9 mouse cellular contexts compared by ENCODE assay signal in genomic region chr11:80299513-80300235, GRCm38 (mm10). TPM values are rescaled to one million over a fixed set of nuclear protein-coding genes. Genes with fewer than 3 reads are reported as not detected.
A peak's percentile ranks its signal among the peaks of the same experiment; 100 is the strongest.
DNase-seq lines count a peak whose midpoint lies in the region; ATAC-seq and TF ChIP-seq lines count a peak whose summit lies in the region.
"Had no signal": no experiment of that assay in that cellular context is flagged by ENCODE, and none has a peak within 500 bp of the region (broad histone marks: within the 10 kb centered on the region; RNA-seq: fewer than 3 reads in every experiment).

No protein-coding gene starts in this region.

- H3K27ac ChIP-seq in kidney, postnatal 0 days = no peak overlapping the region
- no peak overlapping the region for H3K27ac ChIP-seq in embryonic facial prominence, embryonic 12.5 days
- H3K27ac ChIP-seq in hindbrain, embryonic 16.5 days (ENCODE audit: low read depth, low read length) = no peak overlapping the region
- no peak overlapping the region for H3K27ac ChIP-seq in midbrain, embryonic 16.5 days (ENCODE audit: low read length)

- no peak for TF ChIP-seq CTCF in kidney, postnatal 0 days (IDR thresholded peaks at IDR 0.05; ENCODE audit: low read depth)

- H3K4me3 ChIP-seq in kidney, postnatal 0 days (replicated peaks; ENCODE audit: low read depth, low read length) = peak overlapping the region; percentile 71; the same call in 1 of the 2 replicates
- H3K4me3 ChIP-seq in embryonic facial prominence, embryonic 12.5 days = peak overlapping the region; percentile 69
- no peak overlapping the region; the same call in 1 of the 2 replicates for H3K4me3 ChIP-seq in hindbrain, embryonic 16.5 days (ENCODE audit: low read length)
- H3K4me3 ChIP-seq in midbrain, embryonic 16.5 days (ENCODE audit: low read depth, low read length) = no peak overlapping the region

- H3K36me3 ChIP-seq in kidney, postnatal 0 days (ENCODE audit: insufficient read depth, low read length) = no peaks in the 10 kb centered on the region
- H3K36me3 ChIP-seq in embryonic facial prominence, embryonic 12.5 days = no peaks in the 10 kb centered on the region
- no peaks in the 10 kb centered on the region for H3K36me3 ChIP-seq in hindbrain, embryonic 16.5 days (ENCODE audit: control insufficient read depth, insufficient read depth, low read length)
- no peaks in the 10 kb centered on the region for H3K36me3 ChIP-seq in midbrain, embryonic 16.5 days (ENCODE audit: control insufficient read depth, insufficient read depth, low read length)

- no peaks in the 10 kb centered on the region for H3K9me3 ChIP-seq in kidney, postnatal 0 days (replicated peaks; ENCODE audit: low read length)
- no peaks in the 10 kb centered on the region for H3K9me3 ChIP-seq in embryonic facial prominence, embryonic 12.5 days
- H3K9me3 ChIP-seq in hindbrain, embryonic 16.5 days (ENCODE audit: control insufficient read depth, low read length) = peaks cover 2% of the 10 kb centered on the region; the same call in 1 of the 2 replicates
- no peaks in the 10 kb centered on the region for H3K9me3 ChIP-seq in midbrain, embryonic 16.5 days (replicated peaks; ENCODE audit: control insufficient read depth, low read length, poor library complexity, severe bottlenecking)

- WGBS in kidney, postnatal 0 days = 7% methylated on average over 11 of the region's 12 CpGs
- WGBS in embryonic facial prominence, embryonic 12.5 days = 9% methylated on average over 12 of the region's 12 CpGs
- 7% methylated on average over 12 of the region's 12 CpGs for WGBS in hindbrain, embryonic 16.5 days
- 7% methylated on average over 12 of the region's 12 CpGs for WGBS in midbrain, embryonic 16.5 days

- peak overlapping the region; percentile 93 for H3K4me2 ChIP-seq in kidney, postnatal 0 days (ENCODE audit: low read length)
- peak overlapping the region; percentile 99 for H3K4me2 ChIP-seq in embryonic facial prominence, embryonic 12.5 days (replicated peaks)
- peak overlapping the region; percentile 100 for H3K4me2 ChIP-seq in hindbrain, embryonic 16.5 days (ENCODE audit: low read length)
- peak overlapping the region; percentile 100 for H3K4me2 ChIP-seq in midbrain, embryonic 16.5 days (ENCODE audit: low read length)

- ATAC-seq in kidney, postnatal 0 days (replicated peaks; ENCODE audit: low FRiP score, low read depth) = no peak
- no peak for ATAC-seq in embryonic facial prominence, embryonic 12.5 days (ENCODE audit: insufficient number of reproducible peaks, insufficient read depth, low FRiP score, low TSS enrichment)
- no peak for ATAC-seq in hindbrain, embryonic 16.5 days
- no peak for ATAC-seq in midbrain, embryonic 16.5 days

- peaks cover 13% of the 10 kb centered on the region; the same call in 1 of the 2 replicates for H3K27me3 ChIP-seq in kidney, postnatal 0 days (ENCODE audit: insufficient read depth, low read length)
- peaks cover 74% of the 10 kb centered on the region for H3K27me3 ChIP-seq in embryonic facial prominence, embryonic 12.5 days
- no peaks in the 10 kb centered on the region for H3K27me3 ChIP-seq in hindbrain, embryonic 16.5 days (replicated peaks; ENCODE audit: control insufficient read depth, insufficient read depth, low read length)
- no peaks in the 10 kb centered on the region; the same call in 1 of the 2 replicates for H3K27me3 ChIP-seq in midbrain, embryonic 16.5 days (ENCODE audit: control insufficient read depth, insufficient read depth, low read depth, low read length)

- H3K9ac ChIP-seq in kidney, postnatal 0 days (ENCODE audit: low read depth, low read length) = no peak overlapping the region
- H3K9ac ChIP-seq in embryonic facial prominence, embryonic 12.5 days = no peak overlapping the region
- no peak overlapping the region for H3K9ac ChIP-seq in hindbrain, embryonic 16.5 days (ENCODE audit: low read depth, low read length)
- H3K9ac ChIP-seq in midbrain, embryonic 16.5 days (ENCODE audit: low read depth, low read length) = no peak overlapping the region

- peak; percentile 54 for DNase-seq in kidney, postnatal 0 days (ENCODE audit: low spot score)
- DNase-seq in kidney, postnatal 25 days = no peak
- DNase-seq in Muller cell, postnatal 12 days (ENCODE audit: inconsistent ontology term) = no peak
- DNase-seq in right cerebral cortex, postnatal 10 days (ENCODE audit: low spot score in 2 of 2) = no peak
- DNase-seq in cerebellum, postnatal 36 days = no peak
- DNase-seq: cerebellum, adult 8-10 months had no signal

- H3K4me1 ChIP-seq in kidney, postnatal 0 days (replicated peaks; ENCODE audit: insufficient read depth, low read length) = peaks cover 13% of the 10 kb centered on the region; the same call in 1 of the 2 replicates
- H3K4me1 ChIP-seq in embryonic facial prominence, embryonic 12.5 days = peaks cover 27% of the 10 kb centered on the region
- H3K4me1 ChIP-seq in hindbrain, embryonic 16.5 days (ENCODE audit: control insufficient read depth, insufficient read depth, low read depth, low read length) = peaks cover 37% of the 10 kb centered on the region
- peaks cover 22% of the 10 kb centered on the region for H3K4me1 ChIP-seq in midbrain, embryonic 16.5 days (ENCODE audit: control insufficient read depth, insufficient read depth, low read length)

RNA-seq across cellular contexts. Expression of gene Rhbdl3, which starts 1.0 kb away (rescaled TPM):
- polyA plus RNA-seq in kidney, postnatal 0 days (2015; fragmentation: Nextera tagmentation; extraction: Ambion mirVana) = 1.5 and 2.1 TPM in 2 replicates
- 6.4 and 7.0 TPM in 2 replicates for polyA plus RNA-seq in embryonic facial prominence, embryonic 12.5 days (2016; fragmentation: Nextera tagmentation; extraction: Ambion mirVana)
- 4.2 and 4.7 TPM in 2 replicates for polyA plus RNA-seq in hindbrain, embryonic 16.5 days (2015; fragmentation: Nextera tagmentation; extraction: Ambion mirVana)
- polyA plus RNA-seq in midbrain, embryonic 16.5 days (2015; fragmentation: Nextera tagmentation; extraction: Ambion mirVana) = 4.7 and 5.1 TPM in 2 replicates

Comparison
In these comparisons a context has a peak if more than half of its experiments do, and no peak if none do; other contexts are left out.
1. H3K4me3 ChIP-seq: peak in kidney, postnatal 0 days (single experiment) and embryonic facial prominence, embryonic 12.5 days (single experiment); none in hindbrain, embryonic 16.5 days (single experiment) and midbrain, embryonic 16.5 days (single experiment).
2. Peak in every context shown above with its lines, with median percentiles within 50 percentile points of each other: H3K4me2 ChIP-seq.